ENCODE assay signal across 11 mouse cellular contexts in the genomic region with DNA sequence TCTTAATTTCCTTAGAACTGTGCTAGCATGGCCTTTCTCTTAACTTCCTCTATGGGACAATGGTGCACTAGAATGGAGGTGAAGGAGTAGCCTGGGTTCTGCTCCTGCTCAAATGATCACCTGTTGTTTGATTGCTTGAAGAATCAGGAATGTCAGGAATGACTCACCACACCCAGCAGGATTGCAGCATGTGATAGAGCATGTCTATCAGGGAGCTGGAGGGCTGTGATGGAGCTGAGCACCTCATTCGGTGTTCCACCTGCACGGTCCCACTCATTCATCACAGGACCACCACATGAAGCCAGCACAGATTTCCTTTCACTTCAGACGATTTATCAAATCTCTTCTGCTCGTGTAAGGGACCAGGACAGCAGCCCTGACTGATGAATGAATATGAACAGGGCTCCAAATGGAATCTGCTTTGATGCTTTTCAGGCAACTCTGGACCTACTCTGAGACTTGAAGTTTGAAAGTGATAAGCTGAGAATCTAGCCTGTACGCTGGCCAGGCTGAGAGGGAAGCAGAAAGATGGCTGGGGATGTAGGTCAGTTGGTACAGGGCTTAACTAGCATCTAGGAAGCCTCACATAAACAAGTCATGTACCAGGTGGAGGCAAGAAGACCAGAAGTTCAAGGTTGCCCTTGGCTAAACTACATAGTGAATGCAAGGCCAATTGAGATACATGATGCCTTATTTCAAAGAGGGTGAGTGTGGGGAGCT. TPM values are rescaled to one million over a fixed set of nuclear protein-coding genes. Genes with fewer than 3 reads are reported as not detected.
DNase-seq lines count a peak whose midpoint lies in the region; ATAC-seq and TF ChIP-seq lines count a peak whose summit lies in the region.
"Had no signal": no experiment of that assay in that cellular context is flagged by ENCODE, and none has a peak within 500 bp of the region (broad histone marks: within the 10 kb centered on the region; RNA-seq: fewer than 3 reads in every experiment).

No protein-coding gene starts in this region.

- no peaks in the 10 kb centered on the region for H3K36me3 ChIP-seq in heart, embryonic 10.5 days
- no peaks in the 10 kb centered on the region for H3K36me3 ChIP-seq in lung, embryonic 14.5 days (ENCODE audit: insufficient read depth)
- no peaks in the 10 kb centered on the region for H3K36me3 ChIP-seq in stomach, embryonic 14.5 days (ENCODE audit: control insufficient read depth, insufficient read depth, low read length)
- no peaks in the 10 kb centered on the region for H3K36me3 ChIP-seq in kidney, embryonic 16.5 days (ENCODE audit: insufficient read depth, low read length)

- WGBS in heart, embryonic 10.5 days = 74% methylated on average over 5 of the region's 5 CpGs
- 75% methylated on average over 5 of the region's 5 CpGs for WGBS in lung, embryonic 14.5 days
- 72% methylated on average over 5 of the region's 5 CpGs for WGBS in stomach, embryonic 14.5 days
- 87% methylated on average over 5 of the region's 5 CpGs for WGBS in kidney, embryonic 16.5 days

- H3K27me3 ChIP-seq in heart, embryonic 10.5 days (ENCODE audit: insufficient read depth, poor library complexity, severe bottlenecking) = no peaks in the 10 kb centered on the region
- H3K27me3 ChIP-seq in lung, embryonic 14.5 days (ENCODE audit: insufficient read depth, low read length) = no peaks in the 10 kb centered on the region
- no peaks in the 10 kb centered on the region for H3K27me3 ChIP-seq in stomach, embryonic 14.5 days (ENCODE audit: control insufficient read depth, insufficient read depth, low read length)
- no peaks in the 10 kb centered on the region for H3K27me3 ChIP-seq in kidney, embryonic 16.5 days (ENCODE audit: insufficient read depth, low read length)

- no peak for DNase-seq in heart, embryonic 10.5 days (ENCODE audit: low spot score)
- no peak for DNase-seq in heart, adult 9 months (ENCODE audit: low spot score in 2 of 2)
- no peak for DNase-seq in lung, embryonic 14.5 days
- DNase-seq in lung, postnatal 36 days = no peak
- DNase-seq in ZHBTc4 (ENCODE audit: low read depth, low spot score) = peak; percentile 91
- DNase-seq in cerebellum, postnatal 36 days = no peak
- DNase-seq: adrenal gland, postnatal 14 days had no signal

- no peak for TF ChIP-seq CTCF in lung, embryonic 14.5 days (IDR thresholded peaks at IDR 0.05; ENCODE audit: low read depth)

- H3K27ac ChIP-seq in heart, embryonic 10.5 days = 0 out of 2 replicates have a peak overlapping the region, but pooled peaks have one; percentile 81
- H3K27ac ChIP-seq in lung, embryonic 14.5 days (ENCODE audit: low read depth) = peak overlapping the region; percentile 99
- H3K27ac ChIP-seq in stomach, embryonic 14.5 days (ENCODE audit: low read length) = peak overlapping the region; percentile 95
- no peak overlapping the region for H3K27ac ChIP-seq in kidney, embryonic 16.5 days (ENCODE audit: low read length)

- ATAC-seq in lung, embryonic 14.5 days (ENCODE audit: insufficient read depth) = no peak
- no peak for ATAC-seq in stomach, embryonic 14.5 days (ENCODE audit: insufficient number of reproducible peaks, insufficient read depth, low FRiP score, low read depth)
- no peak for ATAC-seq in kidney, embryonic 16.5 days (ENCODE audit: low FRiP score, low TSS enrichment)

- no peaks in the 10 kb centered on the region for H3K9me3 ChIP-seq in heart, embryonic 10.5 days
- no peaks in the 10 kb centered on the region for H3K9me3 ChIP-seq in lung, embryonic 14.5 days (ENCODE audit: low read depth, low read length)
- H3K9me3 ChIP-seq in stomach, embryonic 14.5 days (ENCODE audit: control insufficient read depth, low read depth, low read length) = no peaks in the 10 kb centered on the region
- H3K9me3 ChIP-seq in kidney, embryonic 16.5 days (ENCODE audit: low read length) = no peaks in the 10 kb centered on the region

- H3K9ac ChIP-seq in lung, embryonic 14.5 days = no peak overlapping the region
- H3K9ac ChIP-seq in stomach, embryonic 14.5 days (replicated peaks; ENCODE audit: low read depth, low read length) = no peak overlapping the region
- no peak overlapping the region for H3K9ac ChIP-seq in kidney, embryonic 16.5 days (replicated peaks; ENCODE audit: low read length)

- H3K4me3 ChIP-seq in heart, embryonic 10.5 days = no peak overlapping the region
- no peak overlapping the region for H3K4me3 ChIP-seq in lung, embryonic 14.5 days (ENCODE audit: low read depth, low read length)
- H3K4me3 ChIP-seq in stomach, embryonic 14.5 days (ENCODE audit: low read depth, low read length) = no peak overlapping the region
- H3K4me3 ChIP-seq in kidney, embryonic 16.5 days (ENCODE audit: low read length) = no peak overlapping the region

- no peak overlapping the region for H3K4me2 ChIP-seq in lung, embryonic 14.5 days
- no peak overlapping the region for H3K4me2 ChIP-seq in stomach, embryonic 14.5 days (replicated peaks; ENCODE audit: low read depth, low read length)
- no peak overlapping the region for H3K4me2 ChIP-seq in kidney, embryonic 16.5 days (replicated peaks; ENCODE audit: low read depth, low read length)

- peaks cover 17% of the 10 kb centered on the region for H3K4me1 ChIP-seq in heart, embryonic 10.5 days
- peaks cover 3% of the 10 kb centered on the region; the same call in 1 of the 2 replicates for H3K4me1 ChIP-seq in lung, embryonic 14.5 days (ENCODE audit: insufficient read depth)
- peaks cover 9% of the 10 kb centered on the region; the same call in 1 of the 2 replicates for H3K4me1 ChIP-seq in stomach, embryonic 14.5 days (ENCODE audit: control insufficient read depth, insufficient read depth, low read length)
- H3K4me1 ChIP-seq in kidney, embryonic 16.5 days (ENCODE audit: insufficient read depth, low read length) = peaks cover 9% of the 10 kb centered on the region; the same call in 1 of the 2 replicates

RNA-seq across cellular contexts. Expression of gene A830005F24Rik, which starts 51.7 kb away (rescaled TPM):
- 1.6 and 2.0 TPM in 2 replicates for polyA plus RNA-seq in heart, embryonic 10.5 days (2016; fragmentation: Nextera tagmentation; extraction: Ambion mirVana)
- 0.83 and 1.8 TPM in 2 replicates for polyA plus RNA-seq in lung, embryonic 14.5 days (2014; fragmentation: Nextera tagmentation; extraction: Ambion mirVana)
- 1.0 and 1.6 TPM in 2 replicates for polyA plus RNA-seq in stomach, embryonic 14.5 days (2014; fragmentation: Nextera tagmentation; extraction: Ambion mirVana)
- 0.76 and 1.8 TPM in 2 replicates for polyA plus RNA-seq in kidney, embryonic 16.5 days (2015; fragmentation: Nextera tagmentation; extraction: Ambion mirVana)
- polyA plus RNA-seq: gonadal fat pad, adult 2 months; macrophage had no signal

RNA-seq across cellular contexts. Expression of gene Zfp169, which starts 51.8 kb away (rescaled TPM):
- 2.7 and 3.6 TPM in 2 replicates for polyA plus RNA-seq in heart, embryonic 10.5 days (2016; fragmentation: Nextera tagmentation; extraction: Ambion mirVana)
- polyA plus RNA-seq in lung, embryonic 14.5 days (2014; fragmentation: Nextera tagmentation; extraction: Ambion mirVana) = 5.2 and 5.3 TPM in 2 replicates
- polyA plus RNA-seq in stomach, embryonic 14.5 days (2014; fragmentation: Nextera tagmentation; extraction: Ambion mirVana) = 5.0 and 6.7 TPM in 2 replicates
- polyA plus RNA-seq in kidney, embryonic 16.5 days (2015; fragmentation: Nextera tagmentation; extraction: Ambion mirVana) = 4.1 and 4.2 TPM in 2 replicates
